Mouse (Mus musculus) liver, adult 2 months (tissue): ENCODE data around the gene Dact3. TPM values are rescaled to one million over a fixed set of nuclear protein-coding genes. Genes with fewer than 3 reads are reported as not detected.
A peak's percentile ranks its signal among the peaks of the same experiment; 100 is the strongest.

Source experiments
- DNase-seq: peaks from one replicate; pipeline ENCODE4 v3.0.0-alpha.2; 2011; ENCODE audit warnings: low read depth, low spot score; ENCODE audit errors: extremely low read depth
- H3K27ac ChIP-seq: fragments of 200-500 bp; replicated peaks from 2 replicates; pipeline ENCODE4 v1.5.1; 2012; ENCODE audit warnings: low read depth, mild to moderate bottlenecking, control low read depth, inconsistent platforms, low read length; ENCODE audit not compliant: insufficient read depth
- H3K27me3 ChIP-seq: fragments of 200-500 bp; 2 replicates; pipeline ENCODE4 v1.6.1; 2012; ENCODE audit warnings: mild to moderate bottlenecking, moderate library complexity, low read length, inconsistent platforms; ENCODE audit not compliant: control insufficient read depth, insufficient read depth
- H3K36me3 ChIP-seq: fragments of 200-500 bp; 2 replicates; pipeline ENCODE4 v1.6.1; 2012; ENCODE audit warnings: low read length, inconsistent platforms; ENCODE audit not compliant: control insufficient read depth, insufficient read depth
- H3K4me1 ChIP-seq: fragments of 200-500 bp; 2 replicates; pipeline ENCODE4 v1.6.1; 2011; ENCODE audit warnings: low read length; ENCODE audit not compliant: control insufficient read depth, insufficient read depth
- H3K4me3 ChIP-seq: fragments of 200-500 bp; 2 replicates; pipeline ENCODE4 v1.5.1; 2011; ENCODE audit warnings: low read depth, mild to moderate bottlenecking, control low read depth, low read length, moderate library complexity; ENCODE audit not compliant: insufficient read depth
- H3K79me2 ChIP-seq: fragments of 200-500 bp; 2 replicates; pipeline ENCODE4 v1.6.1; 2012; ENCODE audit warnings: inconsistent platforms, mild to moderate bottlenecking, low read length, moderate library complexity; ENCODE audit not compliant: control insufficient read depth, insufficient read depth
- H3K9ac ChIP-seq: fragments of 200-500 bp; 2 replicates; pipeline ENCODE4 v1.6.1; 2012; ENCODE audit warnings: low read depth, mild to moderate bottlenecking, control low read depth, inconsistent platforms, low read length
- CTCF ChIP-seq: fragments of 200-500 bp; IDR thresholded peaks from 2 replicates; pipeline ENCODE4 v1.5.1; 2011; ENCODE audit warnings: low read depth, low read length, control low read depth
- POLR2A ChIP-seq: fragments of 200-500 bp; IDR thresholded peaks from 2 replicates; pipeline ENCODE4 v1.6.1; 2011; ENCODE audit warnings: low read length, control low read depth; ENCODE audit not compliant: insufficient read depth; ENCODE audit errors: extremely low read depth
- WGBS: fragments of 180-500 bp; shearing (Covaris S2); methylation state at CpG from one replicate; pipeline ENCODE4 v1.1.7; 2018; 5-methylcytosine and 5-hydroxymethylcytosine counted together
- polyA plus RNA-seq: library from polyadenylated mRNA; depleted of rRNA; stranded (reverse); fragments of >200 nt; gene quantifications from 2 replicates; pipeline ENCODE4 v1.2.3, GENCODE M21; 2012
- total RNA-seq: library from RNA; depleted of rRNA; stranded (reverse); fragments of >200 nt; gene quantifications from 2 replicates; pipeline ENCODE4 v1.2.3, GENCODE M21; 2014

The Dact3 gene
- total and polyA plus RNA-seq, 2 experiments, result under 0.01 to 0.64 TPM

DNA sequence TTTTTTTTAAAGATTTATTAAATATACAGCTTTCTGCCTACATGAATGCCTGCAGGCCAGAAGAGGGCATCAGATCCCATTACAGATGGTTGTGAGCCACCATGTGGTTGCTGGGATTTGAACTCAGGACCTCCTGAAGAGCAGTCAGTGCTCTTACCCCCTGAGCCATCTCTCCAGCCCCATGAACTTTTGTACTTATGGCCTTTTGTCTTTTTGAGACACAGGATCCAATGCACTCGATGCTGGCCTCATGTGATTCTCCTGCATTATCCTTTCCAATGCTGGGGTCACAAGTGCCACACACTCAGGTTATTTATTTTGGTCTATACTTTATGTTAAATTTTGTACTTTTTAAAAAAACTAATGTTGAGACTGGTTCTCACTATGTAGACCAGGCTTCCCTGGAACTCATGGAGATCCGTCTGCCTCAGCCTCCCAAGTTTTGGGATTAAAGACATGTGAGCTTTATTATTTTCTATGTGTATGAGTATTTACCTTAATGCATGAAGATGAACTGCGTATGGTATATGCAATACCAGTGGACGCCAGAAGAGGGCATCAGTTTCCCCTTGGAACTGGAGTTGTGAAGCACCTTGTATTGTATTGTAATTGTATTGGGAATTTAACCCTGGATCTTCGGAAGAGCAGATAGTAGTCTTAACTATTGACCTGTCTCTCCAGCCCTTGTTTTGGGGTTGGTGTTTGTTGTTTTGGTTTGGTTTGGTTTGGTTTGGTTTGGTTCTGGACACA, 15.0 kb upstream of the Dact3 start:
- H3K27me3 ChIP-seq, result no peaks in the 10 kb centered on the region
- no peak overlapping the region for H3K4me3 ChIP-seq
- peaks cover 2% of the 10 kb centered on the region; the same call in 1 of the 2 replicates for H3K79me2 ChIP-seq
- no peak overlapping the region for H3K9ac ChIP-seq
- H3K4me1 ChIP-seq, result no peaks in the 10 kb centered on the region
- peak; percentile 33 for DNase-seq
- WGBS, result 37% methylated on average over 5 of the region's 5 CpGs
- TF ChIP-seq CTCF, result peak; percentile 52
- TF ChIP-seq POLR2A, result no peak
- peaks cover 18% of the 10 kb centered on the region for H3K36me3 ChIP-seq
- no peak overlapping the region for H3K27ac ChIP-seq

DNA sequence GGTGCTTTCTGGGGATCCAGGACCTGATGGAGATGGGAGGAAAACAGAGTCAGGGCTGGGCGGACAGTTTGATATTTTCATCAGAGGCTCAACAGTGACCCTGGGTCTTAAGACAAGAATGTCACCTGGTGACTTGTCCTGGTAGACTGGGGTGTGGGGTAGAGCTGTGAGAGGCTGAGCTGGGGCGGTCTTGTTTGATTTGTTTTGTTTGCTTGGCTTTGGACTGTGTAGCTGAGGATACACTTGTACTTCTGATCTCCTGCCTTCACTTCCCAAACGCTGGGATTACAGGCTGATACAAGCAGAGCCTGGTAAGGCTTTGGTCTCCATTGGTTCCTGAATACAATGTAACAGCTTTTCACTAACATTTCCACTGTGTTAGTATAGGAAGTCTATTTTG, 7.6 kb upstream of the Dact3 start:
- no peak overlapping the region for H3K27ac ChIP-seq
- WGBS, result 42% methylated on average over 3 of the region's 3 CpGs

DNA sequence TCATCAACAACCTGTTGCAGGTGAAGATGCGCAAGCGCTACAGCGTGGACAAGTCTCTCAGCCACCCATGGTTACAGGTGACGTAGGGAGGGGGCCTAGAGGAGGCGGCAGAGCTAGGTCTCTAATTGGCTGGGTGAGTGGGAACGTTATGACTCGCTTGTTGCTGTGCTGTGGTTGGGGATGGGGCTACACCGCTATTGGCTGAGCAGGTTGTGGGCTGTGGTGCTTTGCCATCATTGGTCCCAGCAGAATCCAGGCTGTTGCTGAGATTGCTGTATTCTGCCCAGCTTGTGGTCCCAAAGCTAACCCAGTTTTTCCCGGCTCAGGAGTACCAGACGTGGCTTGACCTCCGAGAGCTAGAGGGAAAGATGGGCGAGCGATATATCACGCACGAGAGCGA, 5.6 kb upstream of the Dact3 start:
- Histone ChIP-seq H3K27ac (no peak overlapping the region), H3K36me3 (peaks cover 7% of the 10 kb centered on the region; the same call in 1 of the 2 replicates), H3K4me3 (no peak overlapping the region), H3K79me2 (no peaks in the 10 kb centered on the region), H3K4me1 (no peaks in the 10 kb centered on the region; the same call in 1 of the 2 replicates), H3K27me3 (no peaks in the 10 kb centered on the region), H3K9ac (no peak overlapping the region)
- DNase-seq, result no peak
- 83% methylated on average over 16 of the region's 16 CpGs for WGBS
- TF ChIP-seq CTCF, result no peak
- TF ChIP-seq POLR2A, result no peak

More for the DNA sequence above, 7.6 kb upstream of the Dact3 start:
- Histone ChIP-seq H3K4me3 (no peak overlapping the region), H3K27me3 (no peaks in the 10 kb centered on the region), H3K9ac (no peak overlapping the region), H3K79me2 (no peaks in the 10 kb centered on the region), H3K36me3 (peaks cover 10% of the 10 kb centered on the region), H3K4me1 (no peaks in the 10 kb centered on the region)
- DNase-seq, result no peak
- TF ChIP-seq POLR2A, result no peak
- no peak for TF ChIP-seq CTCF

DNA sequence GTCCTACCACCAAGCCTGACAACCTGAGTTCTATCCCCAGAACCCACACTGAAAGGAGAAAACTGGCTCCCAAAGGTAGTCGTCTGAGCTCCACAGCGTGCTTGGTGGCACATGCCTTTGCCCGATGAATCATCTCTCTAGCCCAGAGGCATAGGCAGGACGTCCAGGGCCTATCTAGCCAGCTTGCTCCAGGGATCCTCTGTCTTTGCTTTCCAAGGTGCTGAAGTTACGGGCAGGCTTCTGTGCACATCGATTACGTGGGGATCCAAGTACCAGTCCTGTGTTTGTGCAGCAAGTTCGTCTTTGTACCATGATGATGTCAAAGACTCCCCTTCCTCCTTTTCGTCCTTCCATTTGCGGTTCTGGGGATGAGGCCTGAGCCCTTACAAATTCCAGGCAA, 3.5 kb upstream of the Dact3 start:
- Histone ChIP-seq H3K4me1 (no peaks in the 10 kb centered on the region; the same call in 1 of the 2 replicates), H3K9ac (no peak overlapping the region), H3K27ac (no peak overlapping the region), H3K36me3 (peaks cover 3% of the 10 kb centered on the region; the same call in 1 of the 2 replicates), H3K79me2 (no peaks in the 10 kb centered on the region), H3K27me3 (peaks cover 4% of the 10 kb centered on the region; the same call in 1 of the 2 replicates), H3K4me3 (no peak overlapping the region)
- DNase-seq, result no peak
- 91% methylated on average over 10 of the region's 10 CpGs for WGBS
- TF ChIP-seq CTCF (no peak), POLR2A (no peak)

GRCm38 (mm10) chr7:16872478-16872877, 2.6 kb upstream of the Dact3 start:
- 93% methylated on average over 9 of the region's 9 CpGs for WGBS
- Histone ChIP-seq H3K4me3 (no peak overlapping the region), H3K4me1 (no peaks in the 10 kb centered on the region; the same call in 1 of the 2 replicates), H3K79me2 (no peaks in the 10 kb centered on the region), H3K36me3 (peaks cover 3% of the 10 kb centered on the region; the same call in 1 of the 2 replicates), H3K27ac (no peak overlapping the region), H3K27me3 (peaks cover 4% of the 10 kb centered on the region; the same call in 1 of the 2 replicates), H3K9ac (no peak overlapping the region)
- no peak for DNase-seq
- no peak for TF ChIP-seq CTCF
- no peak for TF ChIP-seq POLR2A

DNA sequence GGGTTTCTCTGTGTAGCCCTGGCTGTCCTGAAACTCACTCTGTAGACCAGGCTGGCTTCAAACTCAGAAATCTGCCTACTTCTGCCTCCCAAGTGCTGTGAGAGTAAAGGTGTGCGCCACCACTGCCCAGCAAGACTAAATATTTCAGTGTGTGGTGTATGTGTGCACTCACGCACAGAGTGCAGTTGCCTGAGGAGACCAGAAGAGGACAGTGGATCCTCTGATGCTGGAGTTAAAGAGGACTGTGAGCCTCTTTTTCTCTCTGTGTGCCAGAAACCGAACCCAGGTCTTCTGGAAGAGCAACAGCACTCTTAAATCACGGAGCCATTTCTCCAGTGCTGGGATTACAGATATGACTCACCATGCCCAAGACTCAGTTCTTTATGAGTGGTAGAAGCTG, 1.7 kb upstream of the Dact3 start:
- no peaks in the 10 kb centered on the region; the same call in 1 of the 2 replicates for H3K4me1 ChIP-seq
- H3K27ac ChIP-seq, result no peak overlapping the region
- H3K4me3 ChIP-seq, result no peak overlapping the region
- 92% methylated on average over 4 of the region's 4 CpGs for WGBS
- H3K27me3 ChIP-seq, result peaks cover 4% of the 10 kb centered on the region; the same call in 1 of the 2 replicates
- TF ChIP-seq POLR2A (no peak), CTCF (no peak)
- H3K79me2 ChIP-seq, result no peaks in the 10 kb centered on the region
- H3K9ac ChIP-seq, result no peak overlapping the region
- DNase-seq, result no peak
- peaks cover 3% of the 10 kb centered on the region; the same call in 1 of the 2 replicates for H3K36me3 ChIP-seq
